Mouse (Mus musculus): ENCODE data around the gene Scnm1.

- TF ChIP-seq MAFK (IDR thresholded peaks at IDR 0.05; ENCODE audit: insufficient read depth, low read depth, low read length) (no peak), CHD2 (IDR thresholded peaks at IDR 0.05; ENCODE audit: low read depth, low read length) (no peak)
Measured at GRCm38 (mm10) chr3:95172526-95173255, 38.9 kb upstream of the Scnm1 start.

Data from ES-E14 (cell line).